Mouse (Mus musculus) liver, adult (tissue): ENCODE results near the gene Fkbpl.
A peak's percentile ranks its signal among the peaks of the same experiment; 100 is the strongest.

Source experiments
- GATA4 ChIP-seq: IDR thresholded peaks from 2 replicates; pipeline ENCODE4 v1.6.1; 2014; ENCODE audit warnings: mild to moderate bottlenecking, low read length; ENCODE audit not compliant: insufficient replicate concordance

Gene Fkbpl

GRCm38 (mm10) chr17:34683686-34684220 lies 39.2 kb downstream of the Fkbpl start:
- TF ChIP-seq GATA4, result no peak

- no peak for TF ChIP-seq GATA4
These were observed 39.8 kb downstream of the Fkbpl start for GRCm38 (mm10) chr17:34684253-34684893.

- TF ChIP-seq GATA4, result no peak
These were observed 40.9 kb downstream of the Fkbpl start for GRCm38 (mm10) chr17:34685120-34686110.

- TF ChIP-seq GATA4, result no peak
These were observed 44.3 kb downstream of the Fkbpl start for GRCm38 (mm10) chr17:34688889-34689288.

GRCm38 (mm10) chr17:34690458-34690857 lies 45.9 kb downstream of the Fkbpl start:
- TF ChIP-seq GATA4, result peak; percentile 59; the same call in 1 of the 2 replicates

GRCm38 (mm10) chr17:34692906-34693305 lies 48.3 kb downstream of the Fkbpl start:
- no peak for TF ChIP-seq GATA4
